Mouse (Mus musculus) neural tube, embryonic 11.5 days (tissue): ENCODE results near the gene Gm16253. TPM values are rescaled to one million over a fixed set of nuclear protein-coding genes. Genes with fewer than 3 reads are reported as not detected.

ENCODE experiments used
- ATAC-seq: fragments of 200-750 bp; cut with Nextera tagmentation; 2 replicates; pipeline ENCODE4 v1.8.0; 2017; ENCODE audit warnings: moderate number of reproducible peaks, mild to moderate bottlenecking, moderate TSS enrichment, moderate library complexity; ENCODE audit not compliant: insufficient read depth, low FRiP score, low TSS enrichment
- DNase-seq: peaks from one replicate; pipeline ENCODE4 v3.0.0-alpha.2; 2015; ENCODE audit warnings: low spot score
- H3K27ac ChIP-seq: fragments of 300-500 bp; sonication (generic); 2 replicates; pipeline ENCODE4 v1.5.1; 2014; ENCODE audit warnings: low read depth, mild to moderate bottlenecking, low read length
- H3K27me3 ChIP-seq: fragments of 300-500 bp; sonication (generic); 2 replicates; pipeline ENCODE4 v1.6.1; 2014; ENCODE audit warnings: mild to moderate bottlenecking, low read length, mixed read lengths; ENCODE audit not compliant: control insufficient read depth, insufficient read depth
- H3K36me3 ChIP-seq: fragments of 300-500 bp; sonication (generic); 2 replicates; pipeline ENCODE4 v1.6.1; 2014; ENCODE audit warnings: mild to moderate bottlenecking, low read length, moderate library complexity, mixed read lengths; ENCODE audit not compliant: control insufficient read depth, insufficient read depth
- H3K4me1 ChIP-seq: fragments of 300-500 bp; sonication (generic); 2 replicates; pipeline ENCODE4 v1.6.1; 2014; ENCODE audit warnings: low read length, mixed read lengths; ENCODE audit not compliant: control insufficient read depth, insufficient read depth
- H3K4me2 ChIP-seq: fragments of 300-500 bp; sonication (generic); 2 replicates; pipeline ENCODE4 v1.6.1; 2014; ENCODE audit warnings: low read depth, mild to moderate bottlenecking, moderate library complexity
- H3K4me3 ChIP-seq: fragments of 300-500 bp; sonication (generic); 2 replicates; pipeline ENCODE4 v1.5.1; 2014; ENCODE audit warnings: low read depth, low read length
- H3K9ac ChIP-seq: fragments of 300-500 bp; sonication (generic); 2 replicates; pipeline ENCODE4 v1.6.1; 2014; ENCODE audit warnings: mild to moderate bottlenecking, low read length
- H3K9me3 ChIP-seq: fragments of 300-500 bp; sonication (generic); 2 replicates; pipeline ENCODE4 v1.6.1; 2016; ENCODE audit warnings: low read length; ENCODE audit not compliant: control insufficient read depth
- WGBS: fragments of 180-500 bp; shearing (Covaris S2); extraction: QIAGEN DNeasy Blood & Tissue Kit; methylation state at CpG from one replicate; pipeline ENCODE4 v1.1.7; 2014; 5-methylcytosine and 5-hydroxymethylcytosine counted together
- polyA plus RNA-seq: library from polyadenylated mRNA; unstranded; fragments of >200 nt; fragmentation: Nextera tagmentation; extraction: Ambion mirVana; gene quantifications from 2 replicates; pipeline ENCODE4 v1.2.1, GENCODE M21; 2014

The Gm16253 gene
- polyA plus RNA-seq, 1 experiment from 2014 or later: 0.46 TPM

- no peak overlapping the region for H3K4me2 ChIP-seq
- H3K9ac ChIP-seq: no peak overlapping the region
- no peaks in the 10 kb centered on the region for H3K27me3 ChIP-seq
- H3K36me3 ChIP-seq: no peaks in the 10 kb centered on the region
- DNase-seq (no peak), ATAC-seq (no peak)
- WGBS: 63% methylated on average over 8 of the region's 8 CpGs
- no peak overlapping the region for H3K4me3 ChIP-seq
- H3K4me1 ChIP-seq: peaks cover 16% of the 10 kb centered on the region
- no peak overlapping the region for H3K27ac ChIP-seq
- H3K9me3 ChIP-seq: no peaks in the 10 kb centered on the region
Observed at GRCm38 (mm10) chr3:96575272-96575984, 1.4 kb upstream of the Gm16253 start.

- 52% methylated on average over 14 of the region's 14 CpGs for WGBS
- Histone ChIP-seq H3K36me3 (no peaks in the 10 kb centered on the region), H3K9me3 (no peaks in the 10 kb centered on the region), H3K27me3 (no peaks in the 10 kb centered on the region), H3K4me1 (peaks cover 18% of the 10 kb centered on the region), H3K27ac (peak overlapping the region; percentile 86), H3K9ac (no peak overlapping the region), H3K4me3 (peak overlapping the region; percentile 8; the same call in 1 of the 2 replicates), H3K4me2 (peak overlapping the region; percentile 29)
- DNase-seq (no peak), ATAC-seq (no peak)
Observed at GRCm38 (mm10) chr3:96576005-96576658, 652 bp upstream of the Gm16253 start.

GRCm38 (mm10) chr3:96577566-96577965, 782 bp downstream of the Gm16253 start:
- Histone ChIP-seq H3K4me1 (peaks cover 18% of the 10 kb centered on the region), H3K36me3 (no peaks in the 10 kb centered on the region), H3K4me2 (peak overlapping the region; percentile 29; the same call in 1 of the 2 replicates), H3K27ac (peak overlapping the region; percentile 86), H3K4me3 (no peak overlapping the region), H3K9me3 (no peaks in the 10 kb centered on the region), H3K27me3 (no peaks in the 10 kb centered on the region), H3K9ac (peak overlapping the region; percentile 36; the same call in 1 of the 2 replicates)
- DNase-seq (no peak), ATAC-seq (no peak)
- 62% methylated on average over 4 of the region's 4 CpGs for WGBS

- Histone ChIP-seq H3K9me3 (no peaks in the 10 kb centered on the region), H3K9ac (no peak overlapping the region), H3K27me3 (no peaks in the 10 kb centered on the region), H3K27ac (no peak overlapping the region), H3K4me2 (no peak overlapping the region), H3K36me3 (no peaks in the 10 kb centered on the region), H3K4me1 (peaks cover 18% of the 10 kb centered on the region), H3K4me3 (no peak overlapping the region)
- ATAC-seq (no peak), DNase-seq (no peak)
- WGBS: 80% methylated on average over 12 of the region's 12 CpGs
Observed at GRCm38 (mm10) chr3:96578561-96579238, 1.9 kb downstream of the Gm16253 start.

GRCm38 (mm10) chr3:96579239-96579750, 2.5 kb downstream of the Gm16253 start:
- no peak overlapping the region for H3K27ac ChIP-seq
- no peaks in the 10 kb centered on the region for H3K9me3 ChIP-seq
- ATAC-seq: no peak
- H3K4me3 ChIP-seq: no peak overlapping the region
- no peak overlapping the region for H3K9ac ChIP-seq
- no peak for DNase-seq
- 78% methylated on average over 4 of the region's 4 CpGs for WGBS
- H3K36me3 ChIP-seq: no peaks in the 10 kb centered on the region
- H3K27me3 ChIP-seq: no peaks in the 10 kb centered on the region
- H3K4me1 ChIP-seq: peaks cover 18% of the 10 kb centered on the region
- no peak overlapping the region for H3K4me2 ChIP-seq

- 10% methylated on average over 16 of the region's 16 CpGs for WGBS
- H3K4me3 ChIP-seq: peak overlapping the region; percentile 16; the same call in 1 of the 2 replicates
- peak; percentile 64 for ATAC-seq
Observed at GRCm38 (mm10) chr3:96579885-96580454, 3.2 kb downstream of the Gm16253 start.

GRCm38 (mm10) chr3:96581141-96581540, 4.4 kb downstream of the Gm16253 start:
- 44% methylated on average over 6 of the region's 6 CpGs for WGBS
- H3K4me2 ChIP-seq: no peak overlapping the region
- peaks cover 16% of the 10 kb centered on the region for H3K4me1 ChIP-seq
- H3K27me3 ChIP-seq: no peaks in the 10 kb centered on the region
- H3K4me3 ChIP-seq: no peak overlapping the region
- no peak for ATAC-seq
- no peaks in the 10 kb centered on the region for H3K36me3 ChIP-seq
- no peaks in the 10 kb centered on the region for H3K9me3 ChIP-seq
- no peak overlapping the region for H3K27ac ChIP-seq
- no peak overlapping the region for H3K9ac ChIP-seq
- no peak for DNase-seq

More at GRCm38 (mm10) chr3:96579885-96580454, 3.2 kb downstream of the Gm16253 start:
- DNase-seq: peak; percentile 94
- H3K36me3 ChIP-seq: no peaks in the 10 kb centered on the region
- H3K27ac ChIP-seq: no peak overlapping the region
- H3K9me3 ChIP-seq: no peaks in the 10 kb centered on the region
- peaks cover 18% of the 10 kb centered on the region for H3K4me1 ChIP-seq
- H3K27me3 ChIP-seq: no peaks in the 10 kb centered on the region
- H3K9ac ChIP-seq: peak overlapping the region; percentile 3; the same call in 1 of the 2 replicates
- peak overlapping the region; percentile 39 for H3K4me2 ChIP-seq

- Histone ChIP-seq H3K4me3 (no peak overlapping the region), H3K4me1 (peaks cover 10% of the 10 kb centered on the region), H3K4me2 (no peak overlapping the region), H3K9me3 (no peaks in the 10 kb centered on the region), H3K27me3 (no peaks in the 10 kb centered on the region), H3K36me3 (no peaks in the 10 kb centered on the region), H3K9ac (no peak overlapping the region), H3K27ac (no peak overlapping the region)
- DNase-seq (no peak), ATAC-seq (no peak)
- WGBS: 85% methylated on average over 16 of the region's 16 CpGs
Observed at GRCm38 (mm10) chr3:96581771-96582515, 5.2 kb downstream of the Gm16253 start.
